Mouse (Mus musculus): Measurements from ENCODE around the gene Rc3h1. TPM values are rescaled to one million over a fixed set of nuclear protein-coding genes. Genes with fewer than 3 reads are reported as not detected.
"Not testable (repeated sequence)": the region's sequence is repeated elsewhere in the genome, so short reads cannot be mapped to it uniquely, and the experiment has no call there.

The Rc3h1 gene
- polyA plus RNA-seq (2012; rRNA removed), result 5.6 and 12.3 TPM in 2 replicates

GRCm38 (mm10) chr1:160906057-160906557 lies at the start of gene Rc3h1:
Gene Rc3h1, plus strand, starts transcription at chr1:160906418.
- H3K4me3 ChIP-seq (ENCODE audit: low read depth, low read length), result peak within 1 kb of the TSS; percentile 92
- no peaks in the 10 kb centered on the region for H3K4me1 ChIP-seq (ENCODE audit: control insufficient read depth, insufficient read depth, insufficient read length, low read length)
- peak within 1 kb of the TSS; percentile 66 for H3K27ac ChIP-seq (ENCODE audit: insufficient read depth, low read depth, low read length)
- TF ChIP-seq CTCF (IDR thresholded peaks at IDR 0.05; ENCODE audit: extremely low read depth, insufficient read length, insufficient replicate concordance, low read depth, low read length) (no peak), POLR2A (IDR thresholded peaks at IDR 0.05; ENCODE audit: low read depth, low read length) (peak; percentile 95)
- WGBS, result 1% methylated on average over 45 of the region's 45 CpGs
- no peaks in the 10 kb centered on the region; the same call in 1 of the 2 replicates for H3K36me3 ChIP-seq (ENCODE audit: control insufficient read depth, insufficient read depth, low read length)
- H3K27me3 ChIP-seq (ENCODE audit: control insufficient read depth, insufficient read depth, low read length), result no peaks in the 10 kb centered on the region

GRCm38 (mm10) chr1:160858132-160858531 lies 48.1 kb upstream of the Rc3h1 start:
- H3K27ac ChIP-seq (ENCODE audit: insufficient read depth, low read depth, low read length), result peak overlapping the region; percentile 86
- no peak overlapping the region for H3K4me3 ChIP-seq (ENCODE audit: low read depth, low read length)
- H3K4me1 ChIP-seq (ENCODE audit: control insufficient read depth, insufficient read depth, insufficient read length, low read length), result peaks cover 18% of the 10 kb centered on the region; the same call in 1 of the 2 replicates
- TF ChIP-seq POLR2A (IDR thresholded peaks at IDR 0.05; ENCODE audit: low read depth, low read length), result no peak
- no peak for TF ChIP-seq CTCF (IDR thresholded peaks at IDR 0.05; ENCODE audit: extremely low read depth, insufficient read length, insufficient replicate concordance, low read depth, low read length)
- no peaks in the 10 kb centered on the region for H3K27me3 ChIP-seq (ENCODE audit: control insufficient read depth, insufficient read depth, low read length)
- 43% methylated on average over 3 of the region's 3 CpGs for WGBS
- no peaks in the 10 kb centered on the region for H3K36me3 ChIP-seq (ENCODE audit: control insufficient read depth, insufficient read depth, low read length)

GRCm38 (mm10) chr1:160859874-160860273 lies 46.3 kb upstream of the Rc3h1 start:
- not testable (repeated sequence) for H3K4me3 ChIP-seq (ENCODE audit: low read depth, low read length); H3K27me3 ChIP-seq (ENCODE audit: control insufficient read depth, insufficient read depth, low read length); H3K36me3 ChIP-seq (ENCODE audit: control insufficient read depth, insufficient read depth, low read length); H3K27ac ChIP-seq (ENCODE audit: insufficient read depth, low read depth, low read length)
- H3K4me1 ChIP-seq (ENCODE audit: control insufficient read depth, insufficient read depth, insufficient read length, low read length), result peaks cover 18% of the 10 kb centered on the region; the same call in 1 of the 2 replicates

GRCm38 (mm10) chr1:160861142-160861541 lies 45.1 kb upstream of the Rc3h1 start:
- H3K36me3 ChIP-seq (ENCODE audit: control insufficient read depth, insufficient read depth, low read length), result no peaks in the 10 kb centered on the region
- WGBS, result 87% methylated on average over 2 of the region's 2 CpGs
- H3K27me3 ChIP-seq (ENCODE audit: control insufficient read depth, insufficient read depth, low read length), result no peaks in the 10 kb centered on the region
- H3K4me3 ChIP-seq (ENCODE audit: low read depth, low read length), result no peak overlapping the region
- H3K4me1 ChIP-seq (ENCODE audit: control insufficient read depth, insufficient read depth, insufficient read length, low read length), result peaks cover 11% of the 10 kb centered on the region; the same call in 1 of the 2 replicates
- TF ChIP-seq CTCF (IDR thresholded peaks at IDR 0.05; ENCODE audit: extremely low read depth, insufficient read length, insufficient replicate concordance, low read depth, low read length) (no peak), POLR2A (IDR thresholded peaks at IDR 0.05; ENCODE audit: low read depth, low read length) (no peak)
- no peak overlapping the region for H3K27ac ChIP-seq (ENCODE audit: insufficient read depth, low read depth, low read length)

GRCm38 (mm10) chr1:160861632-160862031 lies 44.6 kb upstream of the Rc3h1 start:
- 83% methylated on average over 1 of the region's 1 CpGs for WGBS
- peaks cover 9% of the 10 kb centered on the region; the same call in 1 of the 2 replicates for H3K4me1 ChIP-seq (ENCODE audit: control insufficient read depth, insufficient read depth, insufficient read length, low read length)
- TF ChIP-seq CTCF (IDR thresholded peaks at IDR 0.05; ENCODE audit: extremely low read depth, insufficient read length, insufficient replicate concordance, low read depth, low read length) (no peak), POLR2A (IDR thresholded peaks at IDR 0.05; ENCODE audit: low read depth, low read length) (no peak)

GRCm38 (mm10) chr1:160863027-160863426 lies 43.2 kb upstream of the Rc3h1 start:
- TF ChIP-seq POLR2A (IDR thresholded peaks at IDR 0.05; ENCODE audit: low read depth, low read length) (no peak), CTCF (IDR thresholded peaks at IDR 0.05; ENCODE audit: extremely low read depth, insufficient read length, insufficient replicate concordance, low read depth, low read length) (peak; percentile 48; the same call in 1 of the 2 replicates)
- Histone ChIP-seq H3K4me1 (ENCODE audit: control insufficient read depth, insufficient read depth, insufficient read length, low read length) (peaks cover 1% of the 10 kb centered on the region; the same call in 1 of the 2 replicates), H3K36me3 (ENCODE audit: control insufficient read depth, insufficient read depth, low read length) (no peaks in the 10 kb centered on the region), H3K4me3 (ENCODE audit: low read depth, low read length) (no peak overlapping the region), H3K27ac (ENCODE audit: insufficient read depth, low read depth, low read length) (no peak overlapping the region), H3K27me3 (ENCODE audit: control insufficient read depth, insufficient read depth, low read length) (no peaks in the 10 kb centered on the region)
- WGBS, result 24% methylated on average over 4 of the region's 4 CpGs

More at GRCm38 (mm10) chr1:160861632-160862031, 44.6 kb upstream of the Rc3h1 start:
- Histone ChIP-seq H3K36me3 (ENCODE audit: control insufficient read depth, insufficient read depth, low read length) (no peaks in the 10 kb centered on the region), H3K27ac (ENCODE audit: insufficient read depth, low read depth, low read length) (no peak overlapping the region), H3K27me3 (ENCODE audit: control insufficient read depth, insufficient read depth, low read length) (no peaks in the 10 kb centered on the region), H3K4me3 (ENCODE audit: low read depth, low read length) (no peak overlapping the region)

GRCm38 (mm10) chr1:160874757-160875156 lies 31.5 kb upstream of the Rc3h1 start:
- 66% methylated on average over 1 of the region's 1 CpGs for WGBS
- TF ChIP-seq CTCF (IDR thresholded peaks at IDR 0.05; ENCODE audit: extremely low read depth, insufficient read length, insufficient replicate concordance, low read depth, low read length), result no peak
- no peak for TF ChIP-seq POLR2A (IDR thresholded peaks at IDR 0.05; ENCODE audit: low read depth, low read length)
- H3K27me3 ChIP-seq (ENCODE audit: control insufficient read depth, insufficient read depth, low read length), result no peaks in the 10 kb centered on the region
- no peaks in the 10 kb centered on the region for H3K36me3 ChIP-seq (ENCODE audit: control insufficient read depth, insufficient read depth, low read length)
- H3K27ac ChIP-seq (ENCODE audit: insufficient read depth, low read depth, low read length), result no peak overlapping the region
- H3K4me3 ChIP-seq (ENCODE audit: low read depth, low read length), result no peak overlapping the region
- H3K4me1 ChIP-seq (ENCODE audit: control insufficient read depth, insufficient read depth, insufficient read length, low read length), result no peaks in the 10 kb centered on the region
